Mouse (Mus musculus) 3T3-L1 (cell line): ENCODE results near the gene Abat.

Source experiments
- DNase-seq: peaks from one replicate; pipeline ENCODE4 v3.0.0-alpha.2; 2015; ENCODE audit warnings: low read depth, low spot score

The Abat gene

DNA sequence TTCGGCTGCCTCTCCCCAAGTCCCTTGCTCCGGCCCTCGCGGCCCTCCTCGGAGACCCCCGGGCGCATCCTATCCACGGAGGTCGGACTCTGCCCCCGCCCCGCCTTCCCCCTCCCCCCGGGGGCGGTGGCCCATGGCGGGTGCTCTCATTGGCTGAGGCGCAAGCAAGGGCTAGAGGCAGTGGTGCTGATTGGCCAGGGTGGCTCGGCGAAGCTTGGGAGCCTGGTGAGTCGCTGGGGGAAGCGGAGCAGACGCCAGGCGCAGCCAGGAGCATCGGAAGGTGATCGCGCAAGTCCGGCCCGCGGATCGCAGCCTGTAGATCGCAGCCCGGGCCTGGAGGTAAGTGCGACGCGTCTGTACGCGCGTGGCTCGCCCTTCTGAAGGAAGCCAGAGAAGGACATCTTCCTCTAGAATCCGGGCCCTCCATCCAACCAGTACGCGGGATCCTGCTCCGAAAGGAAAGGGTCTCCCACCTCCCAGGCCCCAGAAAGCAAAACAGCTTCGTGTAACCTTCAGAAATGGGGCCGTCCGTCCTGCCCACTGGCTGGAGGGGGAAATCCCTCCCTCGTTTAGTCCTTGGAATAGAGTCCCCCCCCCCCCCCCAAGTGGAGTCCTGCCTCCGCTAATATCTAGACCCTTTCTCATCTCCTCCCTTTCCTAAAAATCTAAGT is at the start of gene Abat:
Gene Abat, plus strand, starts transcription at position 194 of the 671 bp plus-strand sequence.
- DNase-seq: no peak

DNA sequence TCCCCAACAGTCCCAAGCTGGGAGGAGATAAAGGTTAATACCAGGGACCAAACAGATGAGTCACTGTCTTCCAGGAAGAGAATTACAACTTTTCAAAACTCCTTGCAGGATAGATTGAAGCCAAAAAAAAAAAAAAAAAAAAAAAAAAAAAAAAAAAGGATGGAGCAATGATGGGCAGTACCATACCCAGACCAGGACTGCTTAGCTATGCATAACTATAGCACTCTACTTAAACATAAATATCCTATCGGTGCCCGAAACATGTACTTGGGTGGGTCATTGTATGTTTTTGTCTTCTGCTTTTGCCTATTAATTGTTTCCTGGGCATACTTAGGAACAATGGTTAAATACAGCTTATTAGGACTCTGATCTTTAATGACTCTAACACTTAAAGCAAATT is 43.1 kb upstream of the Abat start:
- DNase-seq: peak; percentile 8

DNA sequence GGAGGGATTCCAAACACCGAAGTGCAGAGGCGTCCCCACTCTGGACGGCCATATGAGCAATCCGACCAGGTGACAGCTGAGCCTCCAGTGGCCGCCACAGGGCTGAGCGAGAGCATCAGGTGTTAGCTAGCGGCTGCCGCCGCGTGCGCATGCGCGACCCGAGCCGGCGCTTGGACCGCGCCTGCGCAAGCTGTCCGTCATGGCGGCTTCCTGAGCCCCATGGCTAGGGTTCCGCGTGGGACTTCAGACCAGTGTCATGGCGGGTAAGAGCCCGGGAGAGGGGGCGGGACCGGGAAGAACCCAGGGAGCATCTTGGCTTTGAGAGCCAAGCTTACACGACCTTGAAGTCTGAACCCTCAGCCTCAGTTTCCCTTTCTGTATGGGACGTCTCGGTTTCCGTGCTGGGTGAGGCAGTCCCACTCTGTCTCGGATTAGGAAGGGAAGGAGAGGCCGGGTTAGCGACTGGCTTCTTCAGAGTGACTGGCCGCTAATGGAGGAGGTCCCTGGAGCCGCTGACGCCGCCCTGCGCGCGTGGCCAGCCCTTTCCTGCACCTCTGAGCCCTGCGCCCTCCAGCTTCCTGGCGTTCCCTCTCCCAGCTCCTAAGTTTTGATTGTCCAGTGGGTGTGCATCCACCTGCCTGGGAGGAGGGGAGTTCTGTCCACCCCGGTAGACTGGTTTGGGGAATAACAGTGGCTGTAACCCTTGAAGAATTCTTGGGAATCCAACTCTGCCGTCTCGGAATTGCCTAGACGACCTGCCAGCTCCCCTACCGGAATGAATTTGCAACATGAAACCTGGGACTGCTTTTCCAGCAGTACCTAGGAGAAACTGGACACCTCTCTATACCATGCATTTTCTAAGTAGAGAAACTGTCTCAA is 42.4 kb upstream of the Abat start, which contains the start of gene Mettl22:
Gene Mettl22, plus strand, starts transcription at position 186 of the 879 bp plus-strand sequence.
- DNase-seq: peak; percentile 93

DNA sequence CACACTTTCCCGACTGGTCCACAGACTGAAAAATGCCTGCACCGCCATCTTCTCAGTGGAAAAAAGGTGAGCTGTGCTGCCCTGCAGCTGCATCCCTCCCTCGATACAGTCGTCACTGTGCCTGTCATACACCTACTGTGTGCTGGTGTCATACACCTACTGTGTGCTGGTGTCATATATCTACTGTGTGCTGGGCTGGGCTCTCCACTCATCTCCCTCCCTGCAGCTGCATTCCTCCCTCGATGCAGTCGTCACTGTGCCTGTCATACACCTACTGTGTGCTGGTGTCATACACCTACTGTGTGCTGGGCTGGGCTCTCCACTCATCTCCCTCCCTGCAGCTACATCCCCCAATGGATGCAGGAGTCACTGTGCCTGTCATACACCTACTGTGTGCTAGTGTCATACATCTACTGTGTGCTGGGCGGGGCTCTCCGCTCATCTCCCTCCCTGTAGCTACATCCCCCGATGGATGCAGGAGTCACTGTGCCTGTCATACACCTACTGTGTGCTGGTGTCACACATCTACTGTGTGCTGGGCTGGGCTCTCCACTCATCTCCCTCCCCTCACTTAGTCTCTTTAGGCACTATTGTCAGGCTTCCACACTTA is 25.7 kb upstream of the Abat start:
- no peak for DNase-seq

DNA sequence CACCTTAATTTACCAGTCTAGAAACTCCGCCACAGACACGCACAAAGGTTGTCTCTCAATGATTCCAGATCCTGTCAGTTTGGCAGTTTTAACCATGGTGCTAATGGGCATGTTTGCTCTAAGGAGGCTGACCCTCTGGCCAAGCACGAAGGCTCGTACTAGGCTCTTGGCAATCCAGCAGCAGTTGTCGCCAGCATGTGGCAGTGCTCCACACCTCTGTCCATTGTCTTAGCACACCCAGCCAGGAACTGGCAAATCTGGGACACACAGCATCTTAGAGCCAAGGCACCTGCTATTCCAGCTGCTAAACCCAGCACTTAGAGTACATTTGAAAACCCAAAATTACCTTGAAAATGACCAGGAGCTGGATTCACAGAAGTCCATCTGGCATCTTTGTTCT is 23.9 kb upstream of the Abat start:
- no peak for DNase-seq

DNA sequence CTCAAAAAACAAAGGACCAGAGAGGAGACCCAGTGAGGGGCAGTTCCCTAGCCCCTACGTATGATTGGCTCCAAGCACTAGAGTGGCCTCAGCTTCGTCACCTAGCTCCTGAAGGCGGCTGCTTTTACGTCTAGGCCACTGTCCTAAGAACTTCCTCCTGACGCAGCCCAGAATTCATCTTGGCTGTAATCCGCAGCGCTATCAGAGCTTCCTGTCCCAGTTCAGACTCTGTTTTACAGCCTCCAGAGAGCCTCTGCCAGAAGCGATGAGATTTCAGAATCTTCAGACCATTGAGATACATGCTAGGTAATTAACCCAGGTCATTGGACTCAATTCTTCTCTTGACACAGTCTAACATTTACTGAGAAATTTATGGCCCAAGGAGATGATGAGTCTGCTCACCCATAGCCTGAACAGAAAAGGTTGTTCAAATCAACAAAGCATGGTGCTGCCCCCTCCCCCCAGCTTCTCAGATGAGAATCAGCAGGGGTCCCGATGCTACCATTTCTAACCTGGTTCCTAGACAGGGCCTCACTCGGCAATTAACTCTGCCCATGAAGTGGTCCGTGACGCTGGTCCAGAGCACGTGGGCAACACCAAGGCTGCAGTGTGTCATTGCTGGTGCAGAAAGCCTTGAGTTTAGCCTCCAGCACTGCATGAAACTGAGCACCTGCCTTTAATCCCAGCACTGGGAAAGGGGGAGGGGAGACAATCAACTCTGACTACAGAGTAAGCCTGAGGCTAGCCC is 21.3 kb upstream of the Abat start:
- DNase-seq: no peak

DNA sequence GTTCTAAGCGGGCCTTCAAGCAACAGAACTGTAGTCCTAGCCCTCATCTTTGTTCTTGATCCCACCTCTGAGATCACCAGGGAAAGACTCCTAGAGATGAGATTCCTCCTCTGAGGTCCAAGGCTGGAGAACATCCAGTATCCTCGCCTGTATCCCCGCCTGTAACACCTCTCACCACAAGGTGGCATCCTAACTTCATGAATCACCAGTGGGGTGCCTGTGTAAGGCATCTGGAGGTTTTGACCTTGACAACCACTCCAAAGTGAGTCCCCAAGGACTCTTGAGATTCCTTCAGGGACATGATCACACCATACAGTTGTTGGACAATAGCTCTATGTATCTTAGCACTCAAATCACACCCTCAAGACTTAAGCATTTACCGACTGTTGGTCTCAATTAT is 19.0 kb upstream of the Abat start:
- DNase-seq: peak; percentile 87

DNA sequence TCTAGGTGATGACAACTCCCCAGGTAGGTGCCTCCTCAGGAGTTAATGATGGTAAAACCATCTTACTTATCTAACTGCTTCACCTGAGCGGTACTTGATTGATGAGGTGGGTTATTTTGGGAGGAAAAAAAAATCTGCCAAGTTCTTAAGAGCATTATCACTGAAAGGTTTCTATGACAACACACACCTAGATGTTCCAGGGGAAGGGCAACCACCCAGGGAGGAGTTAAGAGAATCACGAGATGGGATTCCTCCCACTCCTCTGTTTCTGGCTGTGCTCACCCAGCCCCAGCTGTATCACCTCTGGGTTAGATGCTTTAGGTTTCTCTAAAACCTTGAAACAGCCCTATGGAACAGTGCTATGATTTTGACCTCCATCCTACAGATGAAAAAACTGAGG is 16.3 kb upstream of the Abat start:
- no peak for DNase-seq

DNA sequence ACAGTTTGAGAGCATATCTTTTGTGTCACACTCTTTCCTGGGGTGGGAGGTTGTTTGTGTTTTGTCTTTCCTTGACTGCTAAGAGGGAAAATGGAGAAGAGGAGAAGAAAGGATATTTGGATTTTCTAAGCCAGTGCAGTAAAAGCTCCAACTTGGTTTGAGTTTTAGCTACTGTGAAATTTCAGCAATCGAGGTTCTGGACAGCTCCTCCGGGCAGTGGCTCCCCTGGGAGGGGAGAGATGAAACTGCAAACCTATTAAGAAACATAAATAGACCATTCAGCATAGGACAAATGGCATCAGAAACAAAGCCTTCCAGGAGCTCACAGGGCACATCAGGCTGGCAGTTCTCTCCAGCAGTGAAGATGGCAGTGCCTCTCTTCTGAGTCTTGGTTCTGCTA is 9.0 kb upstream of the Abat start:
- DNase-seq: peak; percentile 36

DNA sequence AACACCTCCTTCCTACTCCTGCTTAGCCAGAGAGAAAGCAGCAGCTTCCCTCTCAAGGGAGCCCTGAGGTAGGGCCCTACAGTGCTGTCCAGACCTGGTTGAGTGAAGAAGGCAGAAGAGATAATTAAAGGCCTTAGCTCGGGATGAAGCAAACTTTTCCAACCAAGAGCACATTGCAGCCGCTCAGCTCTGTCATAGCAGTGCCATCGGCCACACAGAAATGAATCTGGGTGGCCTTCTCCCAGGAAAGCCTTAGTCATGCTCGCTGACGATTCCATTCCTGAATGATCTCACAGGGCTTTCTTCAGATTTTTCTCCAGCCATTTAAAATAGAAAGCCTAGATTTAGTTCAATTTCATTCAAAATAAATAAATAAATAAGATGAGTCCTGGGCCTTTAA is 3.3 kb upstream of the Abat start:
- no peak for DNase-seq

DNA sequence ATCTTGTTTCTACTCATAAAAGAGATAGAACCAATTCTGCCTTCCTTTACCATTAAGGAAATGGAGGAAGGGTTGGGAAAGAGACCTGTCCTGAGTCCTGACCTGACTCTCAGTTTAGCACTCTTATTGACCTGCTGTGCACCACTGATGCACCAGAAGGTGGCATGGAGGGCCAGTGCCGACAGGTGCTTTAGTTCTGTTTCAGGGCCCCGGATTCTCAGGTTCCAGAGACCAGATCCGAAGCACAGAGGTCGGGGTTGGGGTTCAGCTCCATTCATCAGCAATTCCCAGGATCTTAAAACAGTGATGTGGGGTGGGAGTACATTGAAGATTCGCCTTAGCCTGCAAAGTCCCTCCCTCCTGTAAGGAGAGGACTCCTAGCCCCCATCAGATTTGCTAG is 399 bp upstream of the Abat start:
- no peak for DNase-seq

DNA sequence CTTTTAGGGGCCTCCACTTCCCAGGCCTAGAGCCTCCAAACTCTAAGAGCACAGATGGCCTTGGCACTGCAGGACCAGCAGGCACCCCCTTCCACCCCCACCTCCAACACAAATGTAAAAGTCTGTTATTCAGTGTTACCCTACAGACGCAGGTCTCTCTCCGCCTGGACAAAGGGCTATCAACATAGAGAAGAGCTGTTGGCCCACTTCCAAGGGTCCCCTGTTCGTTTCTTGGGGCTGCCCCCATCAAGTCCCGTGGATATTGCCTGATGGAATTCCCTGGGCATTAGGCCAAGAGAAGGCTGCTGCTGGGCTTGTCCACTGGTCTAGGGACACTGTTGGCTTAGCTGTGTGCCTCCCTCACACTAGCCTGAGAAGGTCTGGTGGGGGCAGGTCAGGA is 951 bp downstream of the Abat start:
- DNase-seq: no peak

DNA sequence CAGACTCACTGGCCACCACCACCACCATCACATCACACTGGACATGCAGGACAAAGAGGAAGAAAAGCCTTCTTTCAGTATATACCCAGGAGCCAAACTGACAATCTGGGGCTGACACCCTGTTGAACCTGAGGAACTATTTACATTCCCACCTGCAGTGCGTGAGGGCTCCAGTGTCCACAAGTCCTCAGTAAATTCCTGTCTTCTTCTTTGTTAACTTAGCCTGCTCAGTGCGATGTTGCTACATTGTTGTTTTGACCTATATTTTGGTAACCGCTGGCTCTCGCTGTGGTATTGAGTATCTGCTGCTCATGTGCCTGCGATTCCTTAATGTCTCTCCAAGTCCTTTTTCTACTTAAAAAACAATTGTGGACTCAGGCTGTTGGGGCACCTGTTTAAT is 7.3 kb downstream of the Abat start:
- DNase-seq: no peak

DNA sequence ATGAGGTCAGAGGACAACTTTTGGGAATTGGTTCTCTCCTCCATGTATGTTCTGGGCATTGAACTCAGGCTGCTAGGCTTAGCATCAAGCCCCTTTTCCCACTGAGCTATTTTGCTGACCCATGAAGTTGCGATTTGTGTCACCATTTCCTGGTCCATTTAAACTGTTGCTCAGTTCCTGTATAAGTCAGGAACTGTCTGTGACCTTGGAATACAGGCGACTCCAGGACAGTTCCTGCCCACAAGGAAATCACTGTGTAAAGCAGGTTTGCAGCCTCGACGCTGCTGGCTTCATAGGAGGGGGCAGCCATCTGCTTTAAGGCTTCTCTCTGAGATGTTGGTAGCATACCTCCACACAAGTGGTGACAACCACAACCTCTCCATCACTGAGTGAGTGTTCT is 8.1 kb downstream of the Abat start:
- DNase-seq: no peak

DNA sequence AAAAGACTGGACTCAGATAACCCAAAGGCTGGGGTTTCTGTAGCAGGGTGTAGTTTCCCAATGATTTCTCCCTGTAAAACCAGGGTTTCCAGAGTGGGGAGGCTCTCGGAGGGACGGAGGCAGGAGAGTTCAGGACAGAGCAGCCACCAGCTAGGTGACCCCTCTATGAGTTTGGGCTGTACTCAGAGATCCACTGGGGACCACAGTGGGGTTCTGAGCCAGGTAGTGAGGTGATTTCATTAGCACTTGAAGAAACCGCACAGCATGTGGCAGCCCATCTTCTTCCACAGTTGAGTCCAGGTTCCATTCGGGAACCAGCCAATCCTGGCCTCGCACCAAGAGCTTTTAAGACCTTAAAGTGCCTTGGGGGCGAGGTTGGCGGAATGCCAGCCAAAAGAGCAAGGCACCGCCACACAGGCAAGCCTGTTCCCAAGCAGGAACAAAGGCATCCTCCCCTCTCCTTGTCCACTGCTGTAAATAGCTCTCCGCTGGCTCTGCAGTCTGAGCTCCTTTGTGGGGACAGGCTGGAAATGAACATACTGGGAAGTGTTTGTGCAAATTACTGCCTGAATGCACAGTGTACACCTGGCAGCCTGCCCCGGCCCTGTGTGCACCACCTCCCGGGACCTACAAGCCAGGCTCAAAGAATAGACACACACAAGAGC is 10.4 kb downstream of the Abat start:
- no peak for DNase-seq

DNA sequence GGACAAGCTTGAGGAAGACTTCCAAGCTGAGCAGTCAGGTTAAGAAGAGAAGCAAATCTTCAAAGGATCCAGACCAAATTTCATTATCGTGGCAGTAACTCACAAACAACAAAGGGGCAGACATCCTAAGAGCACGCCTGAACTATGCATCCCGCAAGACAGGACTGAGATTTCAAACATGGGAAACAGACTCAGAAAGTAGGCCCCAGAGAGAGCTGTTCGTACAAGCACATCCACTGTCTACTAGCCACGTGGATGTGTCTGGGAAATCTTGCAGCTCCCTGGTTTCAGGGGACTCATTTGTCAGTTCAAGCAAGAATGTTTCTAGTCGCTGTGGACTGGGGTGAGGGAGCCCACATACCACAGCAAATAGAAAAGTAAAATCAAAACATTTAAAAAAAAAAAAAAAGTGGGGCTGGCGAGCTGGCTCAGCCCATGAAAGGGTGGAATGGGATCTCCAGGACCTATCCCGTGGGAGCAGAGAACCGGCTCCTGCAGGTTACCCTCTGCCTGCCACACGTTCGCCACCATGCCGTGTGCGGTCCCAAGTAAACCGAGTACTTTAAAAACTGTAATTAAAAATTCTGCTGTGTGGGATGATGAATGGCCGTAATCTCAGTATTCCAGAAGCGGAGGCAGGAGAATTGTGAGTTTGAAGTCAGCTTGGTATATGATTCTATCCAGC is 11.1 kb downstream of the Abat start:
- no peak for DNase-seq

DNA sequence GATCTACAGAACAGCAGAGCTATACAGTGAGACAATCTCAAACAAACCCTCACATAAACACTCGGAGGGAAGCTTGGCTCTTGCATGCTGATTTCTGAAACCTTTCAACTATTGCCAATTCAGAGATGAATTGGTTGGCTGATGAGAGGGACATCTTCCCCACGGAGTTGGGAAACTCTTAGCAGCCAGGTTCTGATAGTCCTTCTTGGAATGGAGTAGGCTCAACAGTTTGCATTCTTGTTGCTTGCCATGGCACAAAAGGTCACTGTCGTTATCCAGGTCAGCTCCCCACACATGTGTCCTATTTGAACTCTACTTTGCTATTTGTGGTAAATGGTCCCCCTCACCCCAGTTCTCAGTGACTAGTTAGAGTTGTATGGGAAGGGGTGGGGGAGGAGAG is 12.1 kb downstream of the Abat start:
- no peak for DNase-seq

DNA sequence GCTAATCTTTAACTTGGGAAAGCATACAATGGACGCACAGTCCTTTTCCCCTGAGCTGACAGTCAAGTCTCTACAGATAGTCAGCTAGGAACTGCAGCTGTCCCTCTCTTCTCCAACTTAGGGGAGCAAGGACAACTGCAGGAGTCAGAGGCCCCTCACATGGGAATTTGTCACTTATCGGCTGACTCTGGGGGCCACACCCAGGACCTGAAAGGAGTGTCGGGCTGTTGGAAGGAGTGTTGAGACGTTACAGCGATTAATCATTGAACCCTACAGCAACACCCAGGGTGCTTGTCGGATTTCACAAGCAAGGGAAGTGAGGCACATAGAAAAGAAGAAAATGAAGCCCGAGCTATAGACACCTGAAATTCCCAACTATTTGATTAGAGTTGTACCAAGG is 12.6 kb downstream of the Abat start:
- no peak for DNase-seq

DNA sequence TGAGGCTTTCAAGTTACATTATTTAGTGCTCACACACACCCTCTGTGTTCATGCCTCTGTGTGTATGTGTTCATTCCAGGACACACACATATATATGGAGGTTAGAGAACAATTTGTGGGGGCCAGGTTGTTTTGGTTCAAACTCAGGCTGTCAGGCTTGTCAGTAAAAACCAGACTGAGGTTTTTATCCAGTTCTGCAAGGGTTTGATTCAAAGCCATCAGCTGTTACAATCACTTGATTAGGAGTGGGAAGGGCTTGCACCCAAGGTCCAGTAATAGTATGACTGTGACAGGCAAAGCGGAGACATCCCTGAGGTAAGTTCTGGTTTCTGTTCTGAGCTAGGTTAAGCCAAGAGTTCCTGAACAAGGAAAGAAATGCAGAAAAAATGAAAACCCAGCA is 16.2 kb downstream of the Abat start:
- DNase-seq: no peak

DNA sequence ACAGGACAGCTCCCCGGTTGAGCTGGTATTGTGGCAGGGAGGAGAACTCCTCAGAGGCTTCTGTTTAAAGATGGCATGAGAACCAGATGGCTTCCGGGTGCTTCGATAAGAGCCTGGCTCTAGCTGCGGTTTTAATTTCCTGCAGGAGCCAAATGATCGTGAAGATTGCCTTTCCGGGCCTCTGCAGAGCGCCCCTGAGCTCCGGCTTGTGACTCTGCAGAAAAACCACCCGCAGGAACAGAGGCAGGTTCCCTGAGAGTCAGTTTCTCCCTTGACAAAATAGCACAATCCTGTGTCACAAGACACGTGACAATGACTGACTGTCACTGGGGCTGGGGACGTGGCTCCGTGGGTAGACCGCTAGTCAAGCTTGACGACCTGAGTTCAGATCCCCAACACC is 16.8 kb downstream of the Abat start:
- DNase-seq: no peak

DNA sequence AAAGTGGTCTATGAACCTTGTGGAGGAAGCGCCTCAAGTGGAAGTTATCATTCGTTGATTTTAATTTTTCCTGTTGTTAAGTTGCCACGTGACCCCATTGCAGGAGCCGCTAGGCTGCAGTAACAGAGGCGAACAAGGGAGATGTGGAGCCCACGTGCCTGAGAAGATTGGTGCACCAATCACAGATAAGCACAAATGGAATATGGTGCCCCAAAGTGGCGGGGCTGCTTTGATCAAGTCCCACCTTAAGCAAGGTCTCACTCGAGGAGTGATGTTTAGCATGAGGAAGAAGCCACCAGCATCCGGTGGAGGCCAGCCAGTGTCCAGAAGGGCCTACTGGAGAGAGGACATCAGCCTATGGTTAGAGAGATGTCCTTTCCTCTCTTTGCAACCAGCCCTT is 19.2 kb downstream of the Abat start:
- no peak for DNase-seq
